Mouse (Mus musculus) liver, embryonic 15.5 days (tissue): Measurements from ENCODE around the gene Magi3. TPM values are rescaled to one million over a fixed set of nuclear protein-coding genes. Genes with fewer than 3 reads are reported as not detected.

Experiments used
- ATAC-seq: fragments of 200-750 bp; cut with Nextera tagmentation; 2 replicates; pipeline ENCODE4 v1.8.0; 2017; ENCODE audit warnings: moderate number of reproducible peaks, mild to moderate bottlenecking, moderate library complexity; ENCODE audit not compliant: insufficient read depth
- H3K27ac ChIP-seq: fragments of 300-500 bp; sonication (generic); replicated peaks from 2 replicates; pipeline ENCODE4 v1.5.1; 2015; ENCODE audit warnings: mild to moderate bottlenecking, inconsistent platforms
- H3K27me3 ChIP-seq: fragments of 300-500 bp; sonication (generic); 2 replicates; pipeline ENCODE4 v1.6.1; 2015; ENCODE audit warnings: mild to moderate bottlenecking, inconsistent platforms
- H3K36me3 ChIP-seq: fragments of 300-500 bp; sonication (generic); replicated peaks from 2 replicates; pipeline ENCODE4 v1.6.1; 2015; ENCODE audit warnings: moderate library complexity, mild to moderate bottlenecking, inconsistent platforms
- H3K4me1 ChIP-seq: fragments of 300-500 bp; sonication (generic); replicated peaks from 2 replicates; pipeline ENCODE4 v1.6.1; 2015; ENCODE audit warnings: inconsistent platforms
- H3K4me2 ChIP-seq: fragments of 300-500 bp; sonication (generic); 2 replicates; pipeline ENCODE4 v1.6.1; 2015; ENCODE audit warnings: moderate library complexity, mild to moderate bottlenecking, inconsistent platforms
- H3K4me3 ChIP-seq: fragments of 300-500 bp; sonication (generic); replicated peaks from 2 replicates; pipeline ENCODE4 v1.5.1; 2015; ENCODE audit warnings: mild to moderate bottlenecking, inconsistent platforms
- H3K9ac ChIP-seq: fragments of 300-500 bp; sonication (generic); 2 replicates; pipeline ENCODE4 v1.6.1; 2015; ENCODE audit warnings: moderate library complexity, mild to moderate bottlenecking, inconsistent platforms
- H3K9me3 ChIP-seq: fragments of 300-500 bp; sonication (generic); replicated peaks from 2 replicates; pipeline ENCODE4 v1.6.1; 2016; ENCODE audit warnings: inconsistent platforms
- WGBS: fragments of 180-500 bp; shearing (Covaris S2); methylation state at CpG from one replicate; pipeline ENCODE4 v1.1.7; 2015; ENCODE audit warnings: mixed read lengths; ENCODE audit not compliant: insufficient replicate concordance; 5-methylcytosine and 5-hydroxymethylcytosine counted together
- polyA plus RNA-seq: library from polyadenylated mRNA; unstranded; fragments of >200 nt; fragmentation: Nextera tagmentation; extraction: Ambion mirVana; gene quantifications from 2 replicates; pipeline ENCODE4 v1.2.1, GENCODE M21; 2015

The Magi3 gene
- polyA plus RNA-seq, 1 experiment from 2014 or later = 1.2 TPM

GRCm38 (mm10) chr3:104104942-104105341 lies 115.2 kb downstream of the Magi3 start:
- Histone ChIP-seq H3K4me1 (no peaks in the 10 kb centered on the region), H3K27ac (no peak overlapping the region), H3K4me2 (no peak overlapping the region), H3K4me3 (no peak overlapping the region), H3K9ac (no peak overlapping the region), H3K9me3 (no peaks in the 10 kb centered on the region), H3K27me3 (no peaks in the 10 kb centered on the region), H3K36me3 (no peaks in the 10 kb centered on the region)
- no peak for ATAC-seq
- WGBS = 38% methylated on average over 1 of the region's 1 CpGs

DNA sequence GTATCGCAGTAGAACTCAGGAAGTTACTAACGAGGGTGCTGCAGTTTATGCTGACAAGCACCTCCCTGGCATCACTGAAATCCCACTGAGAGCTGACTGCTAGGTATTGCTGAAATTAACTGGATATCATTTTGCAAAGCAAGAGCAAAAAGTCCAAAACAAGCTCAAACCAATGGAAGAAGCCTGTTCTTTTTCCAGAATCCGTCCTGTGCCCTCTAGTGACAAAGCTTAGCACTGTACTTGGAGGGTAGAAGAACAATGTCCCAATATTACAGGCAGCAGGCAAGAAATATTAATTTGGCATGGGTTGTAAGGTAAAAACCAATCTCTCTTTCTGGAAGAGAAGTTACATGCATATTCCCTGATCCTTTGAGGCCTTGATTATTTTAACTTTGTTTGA lies 118.5 kb downstream of the Magi3 start:
- Histone ChIP-seq H3K9ac (no peak overlapping the region), H3K4me3 (no peak overlapping the region), H3K27me3 (no peaks in the 10 kb centered on the region), H3K27ac (no peak overlapping the region), H3K36me3 (no peaks in the 10 kb centered on the region), H3K4me1 (no peaks in the 10 kb centered on the region), H3K9me3 (no peaks in the 10 kb centered on the region), H3K4me2 (no peak overlapping the region)
- 55% methylated on average over 3 of the region's 3 CpGs for WGBS
- ATAC-seq = no peak

DNA sequence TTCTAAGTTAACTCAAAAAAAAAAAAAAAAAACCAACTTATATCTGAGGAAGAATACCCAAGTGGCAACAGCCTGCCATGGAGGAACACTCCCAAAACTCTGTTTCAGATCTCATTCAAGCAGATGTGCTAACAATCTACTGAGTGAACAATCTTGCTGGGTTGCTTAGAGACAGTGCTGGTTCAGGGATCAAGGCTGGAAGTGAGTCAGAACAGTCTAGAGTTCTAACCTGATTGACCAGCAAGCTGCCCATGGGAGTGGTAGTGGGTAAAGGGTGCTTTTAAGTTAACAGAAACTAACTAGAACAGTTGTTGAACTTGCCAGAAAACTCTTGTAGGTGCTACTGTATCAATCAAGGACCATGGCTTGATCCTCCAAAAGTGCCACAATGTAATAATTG lies 118.9 kb downstream of the Magi3 start:
- H3K4me3 ChIP-seq = no peak overlapping the region
- H3K27ac ChIP-seq = no peak overlapping the region
- no peak overlapping the region for H3K4me2 ChIP-seq
- H3K27me3 ChIP-seq = no peaks in the 10 kb centered on the region
- no peaks in the 10 kb centered on the region for H3K9me3 ChIP-seq
- H3K36me3 ChIP-seq = no peaks in the 10 kb centered on the region
- ATAC-seq = no peak
- no peaks in the 10 kb centered on the region for H3K4me1 ChIP-seq
- H3K9ac ChIP-seq = no peak overlapping the region

DNA sequence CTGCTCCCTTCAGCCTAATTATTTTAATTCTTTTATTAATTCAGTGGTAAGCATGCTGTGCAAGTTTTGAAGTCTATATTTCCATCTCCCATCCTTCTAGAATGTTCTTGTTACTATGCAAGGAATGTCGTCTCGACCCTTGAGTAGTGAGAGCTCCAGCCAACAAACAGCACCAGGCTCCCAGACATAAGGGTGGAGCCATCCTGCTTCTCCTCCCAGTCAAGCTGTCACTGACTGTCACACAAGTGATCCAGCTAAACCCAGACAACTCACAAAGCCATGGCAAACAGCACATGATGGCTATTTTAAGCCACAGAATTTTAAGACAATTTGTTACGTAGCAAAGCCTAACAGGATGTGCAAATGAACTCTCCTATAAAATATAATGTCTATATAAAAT lies 124.2 kb downstream of the Magi3 start:
- Histone ChIP-seq H3K4me3 (no peak overlapping the region), H3K9me3 (no peaks in the 10 kb centered on the region), H3K4me2 (no peak overlapping the region), H3K36me3 (peaks cover 3% of the 10 kb centered on the region; the same call in 1 of the 2 replicates), H3K4me1 (no peaks in the 10 kb centered on the region), H3K27ac (no peak overlapping the region), H3K9ac (no peak overlapping the region), H3K27me3 (no peaks in the 10 kb centered on the region)
- no peak for ATAC-seq
- 66% methylated on average over 3 of the region's 3 CpGs for whole genome bisulfite sequencing

- Histone ChIP-seq H3K27ac (no peak overlapping the region), H3K4me2 (no peak overlapping the region), H3K9me3 (no peaks in the 10 kb centered on the region), H3K27me3 (no peaks in the 10 kb centered on the region), H3K36me3 (peaks cover 3% of the 10 kb centered on the region; the same call in 1 of the 2 replicates), H3K4me1 (no peaks in the 10 kb centered on the region), H3K9ac (no peak overlapping the region), H3K4me3 (no peak overlapping the region)
- 58% methylated on average over 1 of the region's 1 CpGs for WGBS
- ATAC-seq = no peak
Measured at GRCm38 (mm10) chr3:104094646-104095045, 125.5 kb downstream of the Magi3 start.

DNA sequence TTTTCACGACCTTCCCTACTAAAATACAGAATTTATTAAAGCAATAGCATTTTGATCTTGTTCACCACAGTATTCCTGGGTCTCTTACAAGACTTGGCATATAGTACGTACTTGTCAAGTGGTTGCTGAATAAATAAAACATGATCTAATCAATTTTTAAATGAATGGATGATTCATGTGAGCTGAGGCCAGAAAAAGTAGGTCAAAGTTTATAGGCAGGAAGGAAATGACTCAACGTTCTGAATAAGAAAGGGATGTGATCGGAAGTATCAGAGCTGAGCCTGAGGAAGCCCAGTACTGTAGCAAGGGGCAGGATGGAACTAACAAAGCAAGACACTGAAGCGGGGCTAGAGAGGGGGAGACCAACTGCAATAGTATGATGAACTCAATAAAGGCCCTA lies 127.4 kb downstream of the Magi3 start:
- Histone ChIP-seq H3K27me3 (no peaks in the 10 kb centered on the region), H3K4me1 (no peaks in the 10 kb centered on the region), H3K27ac (no peak overlapping the region), H3K9me3 (no peaks in the 10 kb centered on the region), H3K4me2 (no peak overlapping the region), H3K4me3 (no peak overlapping the region), H3K9ac (no peak overlapping the region), H3K36me3 (peaks cover 3% of the 10 kb centered on the region; the same call in 1 of the 2 replicates)
- WGBS = 53% methylated on average over 5 of the region's 5 CpGs
- ATAC-seq = no peak

DNA sequence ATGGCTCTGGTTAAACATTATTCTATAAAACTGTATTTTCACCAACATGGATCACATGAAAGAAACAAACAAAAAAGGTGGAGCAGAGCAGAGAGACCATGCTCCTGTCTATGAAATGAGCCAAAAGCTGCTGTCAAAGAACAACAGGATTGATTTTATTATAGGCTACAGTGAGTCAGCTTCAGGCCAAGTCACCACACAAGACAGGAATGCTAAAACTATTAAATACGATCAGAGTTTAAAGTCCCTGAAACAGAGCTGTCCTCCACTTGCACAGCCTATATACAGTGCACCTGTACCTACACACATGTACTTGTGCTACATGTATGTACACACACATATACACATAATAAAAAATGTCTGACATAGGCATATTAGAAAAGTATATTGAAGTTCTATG lies 138.1 kb downstream of the Magi3 start:
- no peak for ATAC-seq
- Histone ChIP-seq H3K27me3 (no peaks in the 10 kb centered on the region), H3K4me1 (no peaks in the 10 kb centered on the region), H3K9ac (no peak overlapping the region), H3K27ac (no peak overlapping the region), H3K36me3 (peaks cover 6% of the 10 kb centered on the region; the same call in 1 of the 2 replicates), H3K4me2 (no peak overlapping the region), H3K4me3 (no peak overlapping the region), H3K9me3 (no peaks in the 10 kb centered on the region)
- 78% methylated on average over 1 of the region's 1 CpGs for WGBS

DNA sequence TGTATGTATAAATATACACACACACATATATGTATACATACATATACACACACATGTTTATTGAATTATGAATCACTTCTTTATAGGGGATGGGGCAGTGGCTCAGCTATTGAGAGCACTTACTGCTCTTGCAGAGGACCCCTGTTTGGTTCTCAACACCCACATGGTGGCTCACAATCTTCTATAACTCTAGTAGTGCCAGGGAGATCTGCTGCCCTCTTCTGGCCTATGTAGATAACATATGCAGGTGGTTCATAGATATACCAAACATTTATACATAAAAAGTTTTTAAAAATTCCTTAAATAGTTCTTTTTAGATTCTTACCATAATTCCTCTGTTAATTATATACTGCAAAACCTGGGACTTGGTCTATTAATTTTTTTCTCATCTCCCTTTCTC lies 141.4 kb downstream of the Magi3 start:
- Histone ChIP-seq H3K4me2 (no peak overlapping the region), H3K4me3 (no peak overlapping the region), H3K36me3 (peaks cover 6% of the 10 kb centered on the region; the same call in 1 of the 2 replicates), H3K27me3 (no peaks in the 10 kb centered on the region), H3K9me3 (no peaks in the 10 kb centered on the region), H3K27ac (no peak overlapping the region), H3K9ac (no peak overlapping the region), H3K4me1 (no peaks in the 10 kb centered on the region)
- no peak for ATAC-seq

DNA sequence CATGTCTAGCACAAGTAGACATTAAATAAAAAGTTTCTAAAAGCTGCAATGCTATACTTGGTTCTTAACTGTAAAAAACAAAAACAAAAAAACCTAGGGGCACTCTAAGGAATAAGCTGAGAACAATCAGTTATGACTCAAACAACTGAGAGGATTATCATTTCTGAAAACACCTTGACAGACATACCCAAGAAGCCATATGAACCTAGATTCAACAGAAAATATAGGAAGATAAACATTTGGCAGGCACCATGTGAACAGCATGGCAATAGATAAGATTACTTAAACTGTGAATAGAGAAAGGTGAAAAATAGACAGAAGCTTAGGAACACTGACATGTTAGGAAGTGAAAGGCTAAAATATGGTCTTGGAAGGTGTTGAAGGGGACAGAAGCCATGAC lies 150.8 kb downstream of the Magi3 start:
- no peak overlapping the region for H3K9ac ChIP-seq
- H3K9me3 ChIP-seq = no peaks in the 10 kb centered on the region
- no peak overlapping the region for H3K4me2 ChIP-seq
- no peaks in the 10 kb centered on the region; the same call in 1 of the 2 replicates for H3K36me3 ChIP-seq
- peaks cover 9% of the 10 kb centered on the region; the same call in 1 of the 2 replicates for H3K4me1 ChIP-seq
- no peaks in the 10 kb centered on the region for H3K27me3 ChIP-seq
- no peak overlapping the region for H3K27ac ChIP-seq
- H3K4me3 ChIP-seq = no peak overlapping the region
- ATAC-seq = no peak

GRCm38 (mm10) chr3:104059001-104059622 lies 161.1 kb downstream of the Magi3 start:
- Histone ChIP-seq H3K9me3 (no peaks in the 10 kb centered on the region), H3K9ac (no peak overlapping the region), H3K27ac (no peak overlapping the region), H3K36me3 (0 out of 2 replicates have a peak, but pooled peaks cover 4% of the 10 kb centered on the region), H3K27me3 (no peaks in the 10 kb centered on the region), H3K4me2 (no peak overlapping the region), H3K4me1 (no peaks in the 10 kb centered on the region), H3K4me3 (no peak overlapping the region)
- 76% methylated on average over 6 of the region's 6 CpGs for WGBS
- no peak for ATAC-seq

DNA sequence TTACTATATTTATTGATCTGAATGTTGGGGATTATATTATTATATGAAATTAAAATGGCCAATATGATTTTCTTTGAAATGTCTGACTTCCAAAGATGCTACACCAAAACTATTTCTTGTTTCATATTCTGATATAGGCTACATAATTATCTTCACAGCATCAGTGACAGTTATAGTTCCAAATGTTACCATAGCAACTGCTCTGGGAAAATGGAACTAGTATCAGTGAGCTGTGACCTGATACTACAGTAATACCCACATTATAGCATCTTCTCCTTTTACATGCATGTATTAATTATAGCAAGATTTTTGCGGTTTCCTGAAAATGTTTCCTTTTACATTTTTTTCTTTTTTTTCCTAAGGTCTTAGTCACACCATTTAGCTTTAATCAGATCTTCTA lies 187.4 kb downstream of the Magi3 start:
- no peak for ATAC-seq
- Histone ChIP-seq H3K4me1 (0 out of 2 replicates have a peak, but pooled peaks cover 3% of the 10 kb centered on the region), H3K27me3 (no peaks in the 10 kb centered on the region), H3K36me3 (no peaks in the 10 kb centered on the region), H3K4me2 (no peak overlapping the region), H3K27ac (no peak overlapping the region), H3K9me3 (no peaks in the 10 kb centered on the region), H3K9ac (no peak overlapping the region), H3K4me3 (no peak overlapping the region)
- 76% methylated on average over 1 of the region's 1 CpGs for WGBS

DNA sequence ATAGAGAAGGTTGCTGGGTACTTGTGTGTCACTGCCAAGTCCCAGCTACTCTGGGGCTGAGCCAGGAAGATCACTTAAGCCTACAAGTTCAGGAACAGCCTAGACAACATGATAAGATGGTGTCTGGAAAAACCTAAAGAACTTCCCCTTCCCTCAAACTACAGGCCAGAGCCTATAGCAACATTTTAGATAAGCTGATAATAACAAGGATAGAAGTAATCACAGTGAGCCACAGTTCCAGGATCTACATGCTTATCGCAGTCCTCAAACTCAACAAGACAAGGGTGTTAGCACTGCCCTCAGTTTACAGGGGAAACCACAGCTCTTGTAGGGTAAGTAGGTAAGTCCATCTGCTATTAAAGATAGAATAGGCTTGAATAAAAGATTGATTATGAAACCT lies 188.1 kb downstream of the Magi3 start:
- no peak for ATAC-seq
- Histone ChIP-seq H3K27me3 (no peaks in the 10 kb centered on the region), H3K9me3 (no peaks in the 10 kb centered on the region), H3K4me2 (no peak overlapping the region), H3K9ac (no peak overlapping the region), H3K4me1 (0 out of 2 replicates have a peak, but pooled peaks cover 3% of the 10 kb centered on the region), H3K4me3 (no peak overlapping the region), H3K36me3 (no peaks in the 10 kb centered on the region), H3K27ac (no peak overlapping the region)
- 27% methylated on average over 1 of the region's 1 CpGs for WGBS
